Mouse (Mus musculus): Measurements from ENCODE around the gene Cdc7.

Gene Cdc7

DNA sequence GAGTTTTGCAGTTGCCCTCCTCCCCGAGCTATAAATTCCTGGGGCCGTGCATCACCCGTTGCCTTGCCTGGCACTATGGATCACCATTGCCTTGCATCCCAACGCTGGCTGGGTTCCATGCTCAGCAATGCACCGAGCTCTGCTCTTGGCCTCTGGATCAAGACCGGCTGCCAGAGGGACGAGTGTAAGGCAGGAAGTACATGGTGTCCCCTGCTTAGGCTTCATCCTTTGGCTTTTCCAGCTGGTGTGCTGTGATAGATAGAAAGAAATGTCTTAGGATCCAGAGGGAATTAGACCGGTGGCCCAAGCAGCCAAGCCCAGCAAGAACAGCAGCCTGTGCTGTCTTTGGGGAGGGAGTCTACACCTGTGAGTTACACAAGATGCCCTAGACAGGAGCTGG, 61.7 kb downstream of the Cdc7 start:
- DNase-seq: no peak

DNA sequence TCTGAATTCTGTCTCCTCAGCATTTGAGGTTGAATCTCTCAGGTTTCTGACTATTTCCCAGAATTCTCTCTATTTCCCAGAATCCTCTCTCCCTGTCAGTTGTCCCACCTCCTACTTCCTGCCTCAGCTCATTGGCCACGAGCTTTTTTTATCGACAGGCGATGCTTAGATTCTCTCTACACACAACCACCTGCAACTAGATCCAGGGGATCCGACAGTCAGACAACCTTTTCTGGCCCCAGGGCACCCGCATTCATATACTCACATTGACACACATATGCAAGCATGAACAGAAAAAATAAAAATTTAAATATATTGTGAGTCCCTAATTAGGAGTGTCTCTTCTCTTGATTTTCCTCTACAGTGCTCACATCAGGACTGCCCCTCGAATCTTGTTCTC, 63.5 kb downstream of the Cdc7 start:
- DNase-seq: no peak

DNA sequence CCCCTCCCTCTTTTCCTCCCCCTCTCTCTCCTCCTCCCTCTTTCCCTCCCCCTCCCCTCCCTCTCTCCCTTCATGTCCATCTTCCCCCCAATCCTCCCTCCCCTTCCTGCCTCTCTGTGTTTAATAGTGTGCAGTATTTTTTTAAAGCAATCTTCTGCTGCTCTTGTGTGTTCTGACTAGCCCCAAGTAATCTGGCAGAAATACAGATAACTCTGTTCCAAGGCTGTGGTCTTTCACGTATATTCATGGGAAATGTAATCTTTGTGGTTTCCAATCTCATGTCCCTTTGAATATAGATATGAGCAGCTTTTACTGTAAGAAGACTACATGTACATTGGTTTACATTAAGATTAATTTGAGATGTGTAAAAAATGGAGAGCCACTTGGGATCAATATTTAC, 64.4 kb downstream of the Cdc7 start:
- no peak for DNase-seq

DNA sequence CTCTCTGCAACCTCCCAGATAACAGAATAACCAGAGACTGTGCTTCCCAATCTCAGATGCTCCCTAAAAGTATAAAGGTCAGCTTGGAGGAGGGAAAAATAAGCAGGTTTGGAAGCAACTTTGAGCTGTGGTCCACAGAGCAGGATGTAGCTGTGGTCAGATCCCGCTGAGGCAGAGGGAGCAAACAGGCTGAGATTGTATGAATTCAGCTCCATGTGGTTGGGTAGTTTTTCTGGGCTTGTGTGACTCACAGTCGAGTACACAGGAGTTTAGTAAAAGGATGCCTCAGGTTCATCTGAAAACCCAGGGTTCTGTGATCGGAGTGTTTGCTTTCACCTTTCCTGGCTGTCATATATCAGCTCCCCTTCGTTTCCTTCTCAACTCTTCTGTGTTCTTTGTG, 65.7 kb downstream of the Cdc7 start:
- DNase-seq: no peak

DNA sequence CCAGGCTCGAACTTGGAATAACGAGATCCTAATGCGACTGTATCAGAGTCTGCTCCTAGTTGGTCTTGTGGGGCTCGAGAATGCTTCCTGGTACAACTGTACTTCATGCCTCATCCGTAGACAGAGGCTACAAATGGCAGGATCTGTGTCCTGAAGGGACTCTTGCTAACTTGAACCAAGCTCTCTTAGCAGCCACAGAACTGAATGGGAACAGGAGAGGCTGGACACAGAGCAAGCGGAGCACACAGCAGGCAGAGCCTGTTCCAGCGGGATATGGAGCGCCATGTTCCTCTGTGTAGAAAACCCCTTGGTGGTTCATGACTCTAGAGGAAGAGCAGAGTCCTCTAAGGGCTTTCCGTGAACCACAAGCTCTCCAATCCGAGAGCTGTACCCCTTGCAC, 66.7 kb downstream of the Cdc7 start:
- DNase-seq: no peak
